Mouse (Mus musculus): ENCODE results near the gene Fzd9. TPM values are rescaled to one million over a fixed set of nuclear protein-coding genes. Genes with fewer than 3 reads are reported as not detected.

Gene Fzd9
- polyA plus RNA-seq, 1 experiment from 2014 or later, result 13.2 TPM

DNA sequence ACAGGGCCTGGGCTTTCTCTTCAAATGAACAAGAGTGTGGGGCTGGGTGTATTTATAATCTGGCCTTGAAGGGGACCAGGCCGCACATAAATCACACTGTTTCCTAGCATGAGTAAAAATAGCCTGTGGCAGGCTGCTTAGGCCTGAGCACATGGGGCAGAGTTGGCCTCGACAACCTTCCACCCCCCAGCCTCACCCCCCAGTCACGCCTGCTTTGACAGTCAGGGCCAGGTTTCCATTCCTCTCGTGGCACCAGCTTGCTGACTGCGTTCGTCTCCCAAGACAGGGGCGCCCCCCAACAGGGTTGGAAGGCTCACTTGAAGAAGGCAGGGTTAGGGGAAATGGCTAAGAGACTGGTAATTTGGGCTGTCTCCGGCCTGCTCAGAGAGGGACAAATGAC is 18.4 kb upstream of the Fzd9 start:
- Histone ChIP-seq H3K4me3 (no peak overlapping the region), H3K27me3 (no peaks in the 10 kb centered on the region), H3K4me1 (peaks cover 7% of the 10 kb centered on the region), H3K27ac (no peak overlapping the region), H3K4me2 (replicated peaks) (no peak overlapping the region), H3K9me3 (no peaks in the 10 kb centered on the region), H3K36me3 (no peaks in the 10 kb centered on the region), H3K9ac (no peak overlapping the region)
- ATAC-seq (ENCODE audit: insufficient number of reproducible peaks, insufficient read depth, low FRiP score, low TSS enrichment), result no peak
- 80% methylated on average over 8 of the region's 8 CpGs for WGBS

DNA sequence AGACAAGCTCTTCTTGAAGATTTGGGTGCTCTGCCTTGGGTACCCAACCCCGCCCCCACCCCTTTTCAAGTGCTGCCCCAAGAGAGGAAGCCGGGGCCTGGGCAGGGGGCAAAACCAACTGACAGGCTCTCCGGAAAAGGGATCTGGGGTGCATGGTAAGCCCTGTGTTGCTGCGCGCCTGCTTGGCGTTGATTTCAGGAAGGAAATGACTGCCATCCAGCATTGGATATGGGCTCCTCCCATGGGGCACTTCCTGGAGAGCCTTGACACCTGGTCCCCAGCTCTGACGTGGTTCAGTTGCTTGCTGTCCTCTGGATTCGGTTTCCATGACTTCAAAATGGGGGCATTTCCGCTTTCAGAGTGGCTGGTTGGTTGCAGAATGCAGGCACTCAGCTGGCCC is 13.5 kb upstream of the Fzd9 start:
- peak overlapping the region; percentile 80 for H3K27ac ChIP-seq
- WGBS, result 13% methylated on average over 9 of the region's 9 CpGs
- no peaks in the 10 kb centered on the region for H3K36me3 ChIP-seq
- no peaks in the 10 kb centered on the region for H3K27me3 ChIP-seq
- peak; percentile 49; the same call in 1 of the 2 replicates for ATAC-seq (ENCODE audit: insufficient number of reproducible peaks, insufficient read depth, low FRiP score, low TSS enrichment)
- H3K4me2 ChIP-seq (replicated peaks), result peak overlapping the region; percentile 34
- no peak overlapping the region for H3K4me3 ChIP-seq
- peaks cover 16% of the 10 kb centered on the region; the same call in 1 of the 2 replicates for H3K4me1 ChIP-seq
- no peaks in the 10 kb centered on the region for H3K9me3 ChIP-seq
- H3K9ac ChIP-seq, result no peak overlapping the region

DNA sequence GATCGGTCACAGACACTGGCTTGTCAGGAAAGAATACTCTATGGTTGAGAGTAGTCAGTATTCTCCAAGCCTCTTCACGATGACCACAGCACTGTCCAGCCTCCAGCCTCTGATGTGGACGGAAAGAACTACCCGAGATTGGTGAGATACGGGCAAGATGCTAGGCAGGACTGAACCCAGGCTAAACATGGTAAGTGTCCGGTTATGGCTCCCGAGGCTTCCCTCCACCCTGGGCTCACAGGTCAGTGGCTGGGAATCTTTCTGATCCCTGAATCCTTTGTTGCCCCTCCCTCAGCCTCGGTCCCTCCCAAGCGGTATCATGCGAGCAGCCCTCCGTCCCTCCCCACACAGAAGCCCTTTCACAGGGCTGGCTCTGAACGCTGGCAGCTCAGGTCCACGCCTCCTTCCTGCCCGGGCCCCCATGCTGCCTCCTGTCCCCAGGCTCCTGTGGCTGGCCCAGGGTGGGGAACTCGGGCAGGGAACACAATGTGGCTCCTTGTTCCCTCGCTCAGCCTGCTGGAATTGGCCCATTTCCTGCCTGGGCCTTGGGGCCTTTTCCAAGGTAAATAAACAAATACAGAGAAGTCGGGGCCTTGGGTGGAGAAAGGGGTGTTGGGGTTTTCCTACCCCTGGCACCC is 13.0 kb upstream of the Fzd9 start:
- no peaks in the 10 kb centered on the region for H3K36me3 ChIP-seq
- WGBS, result 7% methylated on average over 17 of the region's 17 CpGs
- peaks cover 18% of the 10 kb centered on the region; the same call in 1 of the 2 replicates for H3K4me1 ChIP-seq
- peak overlapping the region; percentile 80 for H3K27ac ChIP-seq
- peak; percentile 84 for ATAC-seq (ENCODE audit: insufficient number of reproducible peaks, insufficient read depth, low FRiP score, low TSS enrichment)
- H3K9me3 ChIP-seq, result no peaks in the 10 kb centered on the region
- 0 out of 2 replicates have a peak overlapping the region, but pooled peaks have one; percentile 9 for H3K4me3 ChIP-seq
- H3K9ac ChIP-seq, result peak overlapping the region; percentile 25; the same call in 1 of the 2 replicates
- peak overlapping the region; percentile 34 for H3K4me2 ChIP-seq (replicated peaks)
- H3K27me3 ChIP-seq, result no peaks in the 10 kb centered on the region

DNA sequence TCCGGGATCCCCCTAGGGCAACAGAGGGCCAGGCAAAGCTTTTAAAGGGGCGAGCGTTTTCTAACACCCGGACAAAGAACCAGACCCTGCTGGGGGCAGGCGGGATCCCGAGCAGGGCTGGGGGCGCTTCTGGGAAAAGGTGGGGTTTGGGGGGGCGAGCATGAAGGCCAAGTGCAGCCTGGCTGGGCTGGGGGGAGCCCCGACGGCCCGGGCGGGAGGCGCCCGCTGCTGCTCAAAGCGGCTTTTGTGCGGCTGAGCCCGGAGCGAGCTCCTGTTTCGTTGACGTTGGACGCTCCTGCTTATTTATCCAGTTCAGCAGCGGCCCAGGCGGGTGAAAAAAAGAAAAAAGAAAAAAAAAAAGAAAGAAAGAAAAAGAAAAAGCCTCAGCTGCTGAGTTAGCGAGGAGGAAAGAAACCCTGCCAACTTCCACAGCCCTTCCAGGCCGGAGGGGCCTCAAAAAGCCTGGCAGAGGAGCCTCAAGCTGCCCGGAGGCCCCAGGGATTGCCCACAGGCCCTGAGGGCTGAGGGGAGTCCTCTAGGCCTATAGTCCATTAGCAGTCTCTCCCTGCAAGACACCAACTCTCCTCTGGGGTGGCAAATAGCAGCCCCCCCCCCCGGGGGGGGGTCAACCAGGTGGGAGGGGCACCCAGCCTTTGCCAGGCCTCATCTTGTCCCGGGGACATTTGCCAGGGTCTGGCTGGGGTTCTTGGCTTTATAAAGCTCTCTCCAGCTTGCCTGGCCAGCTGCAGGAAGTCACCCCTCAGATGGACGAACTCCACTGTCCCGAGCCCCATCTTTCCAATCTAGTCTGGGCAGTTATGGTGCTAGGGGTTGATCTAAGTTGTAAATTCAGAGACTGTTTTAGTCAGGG is 7.5 kb upstream of the Fzd9 start:
- Histone ChIP-seq H3K27me3 (no peaks in the 10 kb centered on the region), H3K36me3 (no peaks in the 10 kb centered on the region), H3K4me3 (peak overlapping the region; percentile 26), H3K27ac (peak overlapping the region; percentile 96), H3K9ac (peak overlapping the region; percentile 45), H3K9me3 (peaks cover 4% of the 10 kb centered on the region; the same call in 1 of the 2 replicates), H3K4me2 (replicated peaks) (peak overlapping the region; percentile 48), H3K4me1 (peaks cover 21% of the 10 kb centered on the region)
- 12% methylated on average over 29 of the region's 30 CpGs for whole genome bisulfite sequencing
- ATAC-seq (ENCODE audit: insufficient number of reproducible peaks, insufficient read depth, low FRiP score, low TSS enrichment), result no peak

DNA sequence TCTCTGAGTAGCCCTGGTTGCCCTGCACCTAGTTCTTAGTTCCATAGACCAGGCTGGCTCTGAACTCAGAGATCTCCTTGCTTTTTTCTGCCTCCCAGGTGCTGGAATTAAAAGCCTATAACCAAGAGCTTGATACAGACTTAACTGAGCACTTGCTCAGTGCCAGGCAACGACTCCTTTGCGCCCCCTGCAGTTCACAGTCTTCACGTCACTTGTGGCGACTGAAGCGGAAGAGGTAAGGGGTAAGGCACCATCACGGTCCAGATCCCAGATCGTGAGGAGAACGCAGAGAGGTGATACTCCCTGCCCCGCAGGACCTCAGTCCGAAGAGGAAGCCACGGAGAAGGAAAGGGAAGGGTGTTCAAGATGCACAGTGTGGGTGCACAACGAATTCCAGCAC is 6.5 kb upstream of the Fzd9 start:
- Histone ChIP-seq H3K4me3 (no peak overlapping the region), H3K4me1 (peaks cover 27% of the 10 kb centered on the region), H3K4me2 (replicated peaks) (no peak overlapping the region), H3K27me3 (no peaks in the 10 kb centered on the region), H3K9ac (no peak overlapping the region), H3K36me3 (no peaks in the 10 kb centered on the region), H3K27ac (peak overlapping the region; percentile 96), H3K9me3 (peaks cover 4% of the 10 kb centered on the region; the same call in 1 of the 2 replicates)
- WGBS, result 80% methylated on average over 12 of the region's 12 CpGs
- no peak for ATAC-seq (ENCODE audit: insufficient number of reproducible peaks, insufficient read depth, low FRiP score, low TSS enrichment)

DNA sequence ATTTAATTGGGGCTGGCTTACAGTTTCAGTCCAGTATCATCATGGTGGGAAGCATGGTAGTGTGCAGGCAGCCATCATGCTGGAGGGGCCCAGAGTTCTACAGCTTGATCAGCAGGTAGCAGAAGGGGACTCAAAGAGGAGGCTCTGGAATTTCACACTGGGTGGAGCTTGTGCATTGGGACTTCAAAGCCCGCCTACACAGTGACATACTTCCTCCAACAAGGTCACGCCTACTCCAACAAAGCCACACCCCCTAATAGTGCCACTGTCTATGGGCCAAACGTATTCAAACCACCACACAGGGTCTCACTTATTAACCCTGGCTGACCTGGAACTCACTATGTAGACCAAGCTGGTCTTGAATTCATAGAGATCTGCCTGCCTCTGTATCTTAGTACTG is 5.1 kb upstream of the Fzd9 start:
- 86% methylated on average over 3 of the region's 3 CpGs for WGBS
- Histone ChIP-seq H3K9ac (no peak overlapping the region), H3K36me3 (no peaks in the 10 kb centered on the region), H3K4me2 (replicated peaks) (no peak overlapping the region), H3K4me1 (peaks cover 29% of the 10 kb centered on the region), H3K27ac (no peak overlapping the region), H3K4me3 (no peak overlapping the region), H3K27me3 (no peaks in the 10 kb centered on the region; the same call in 1 of the 2 replicates), H3K9me3 (peaks cover 4% of the 10 kb centered on the region; the same call in 1 of the 2 replicates)
- no peak for ATAC-seq (ENCODE audit: insufficient number of reproducible peaks, insufficient read depth, low FRiP score, low TSS enrichment)

DNA sequence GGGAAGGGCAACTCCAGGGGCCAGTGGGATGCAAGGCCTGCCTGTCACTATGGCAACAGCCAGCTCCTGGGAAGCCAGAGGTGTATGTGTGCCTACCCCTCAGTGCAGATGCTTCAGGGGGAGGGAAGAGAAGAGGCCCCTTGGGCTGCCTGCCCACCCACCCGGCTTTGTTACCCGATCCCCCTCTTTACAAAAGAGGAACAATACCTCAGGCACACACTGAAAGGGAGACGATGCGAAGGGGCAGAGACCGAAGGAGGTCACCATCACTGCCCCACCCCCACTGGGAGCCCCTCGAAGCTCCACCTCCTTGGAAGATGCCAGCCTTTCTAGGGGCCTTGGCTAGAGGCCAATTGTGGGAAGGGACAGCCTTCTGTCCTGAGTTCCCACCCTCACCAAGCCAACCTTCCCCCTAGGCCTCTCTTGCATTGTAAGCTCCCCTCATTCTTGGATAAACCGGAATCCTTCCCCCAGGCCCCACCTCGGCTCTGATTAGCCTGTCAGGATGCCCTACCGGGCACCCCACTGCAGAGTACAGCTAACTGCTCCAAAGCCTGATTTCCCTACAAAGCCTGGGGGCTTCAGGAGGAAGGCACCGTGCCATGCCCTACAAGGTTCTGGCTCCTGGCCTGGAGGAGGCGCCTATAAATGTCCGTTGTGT is 2.8 kb upstream of the Fzd9 start:
- WGBS, result 5% methylated on average over 12 of the region's 12 CpGs
- peaks cover 22% of the 10 kb centered on the region for H3K27me3 ChIP-seq
- H3K4me2 ChIP-seq (replicated peaks), result peak overlapping the region; percentile 16; the same call in 1 of the 2 replicates
- H3K9ac ChIP-seq, result 0 out of 2 replicates have a peak overlapping the region, but pooled peaks have one; percentile 20
- no peaks in the 10 kb centered on the region for H3K36me3 ChIP-seq
- no peak overlapping the region for H3K4me3 ChIP-seq
- peaks cover 32% of the 10 kb centered on the region for H3K4me1 ChIP-seq
- peak overlapping the region; percentile 84 for H3K27ac ChIP-seq
- H3K9me3 ChIP-seq, result peaks cover 4% of the 10 kb centered on the region; the same call in 1 of the 2 replicates
- ATAC-seq (ENCODE audit: insufficient number of reproducible peaks, insufficient read depth, low FRiP score, low TSS enrichment), result peak; percentile 70

DNA sequence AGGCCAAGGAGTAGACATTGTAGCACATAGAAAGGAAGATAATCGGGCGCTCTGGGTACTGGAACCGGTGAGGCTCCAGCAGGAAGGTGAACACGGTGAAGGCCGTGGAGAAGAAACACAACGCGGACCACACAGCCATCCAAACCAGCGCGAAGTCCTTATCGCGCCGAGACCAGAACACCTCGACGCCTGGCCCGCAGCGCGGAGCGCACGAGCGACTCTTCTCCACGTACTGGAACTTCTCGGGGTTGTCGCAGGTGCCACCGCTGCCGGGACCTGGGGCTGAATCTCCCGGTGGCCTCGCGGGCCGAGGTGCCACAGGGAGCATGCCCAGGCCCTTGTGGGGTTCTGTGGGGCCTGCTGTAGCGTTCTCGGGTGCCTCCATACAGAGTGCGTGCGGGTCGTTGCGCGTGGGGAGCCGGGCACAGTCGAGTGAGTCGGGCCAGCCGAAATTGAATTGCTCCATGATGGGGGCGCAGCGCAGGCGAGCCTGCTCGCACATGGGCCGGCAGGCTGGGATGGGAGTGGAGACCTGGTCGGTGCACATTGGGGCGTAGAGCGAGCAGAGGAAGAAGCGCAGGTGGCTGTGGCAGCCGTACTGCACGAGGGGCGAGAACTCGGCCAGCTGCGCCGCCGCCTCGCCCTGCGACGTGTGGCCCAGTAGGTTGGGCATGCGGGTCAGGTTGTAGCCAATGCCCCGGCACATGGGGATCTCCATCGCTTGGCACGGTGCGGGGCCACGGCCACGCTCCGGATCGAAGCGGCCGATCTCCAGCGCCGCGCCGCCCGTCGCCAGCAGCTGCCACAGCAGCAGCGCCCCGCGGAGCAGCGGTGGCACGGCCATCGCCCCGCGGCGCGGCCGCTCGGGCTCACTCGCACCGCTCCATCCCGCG is 598 bp downstream of the Fzd9 start:
- H3K27me3 ChIP-seq, result peaks cover 29% of the 10 kb centered on the region
- peak overlapping the region; percentile 97 for H3K4me2 ChIP-seq (replicated peaks)
- H3K9ac ChIP-seq, result peak overlapping the region; percentile 59
- peak overlapping the region; percentile 54; the same call in 1 of the 2 replicates for H3K27ac ChIP-seq
- no peaks in the 10 kb centered on the region for H3K9me3 ChIP-seq
- H3K36me3 ChIP-seq, result peaks cover 19% of the 10 kb centered on the region
- WGBS, result 2% methylated on average over 91 of the region's 92 CpGs
- peak overlapping the region; percentile 63 for H3K4me3 ChIP-seq
- peaks cover 26% of the 10 kb centered on the region for H3K4me1 ChIP-seq
- no peak for ATAC-seq (ENCODE audit: insufficient number of reproducible peaks, insufficient read depth, low FRiP score, low TSS enrichment)

DNA sequence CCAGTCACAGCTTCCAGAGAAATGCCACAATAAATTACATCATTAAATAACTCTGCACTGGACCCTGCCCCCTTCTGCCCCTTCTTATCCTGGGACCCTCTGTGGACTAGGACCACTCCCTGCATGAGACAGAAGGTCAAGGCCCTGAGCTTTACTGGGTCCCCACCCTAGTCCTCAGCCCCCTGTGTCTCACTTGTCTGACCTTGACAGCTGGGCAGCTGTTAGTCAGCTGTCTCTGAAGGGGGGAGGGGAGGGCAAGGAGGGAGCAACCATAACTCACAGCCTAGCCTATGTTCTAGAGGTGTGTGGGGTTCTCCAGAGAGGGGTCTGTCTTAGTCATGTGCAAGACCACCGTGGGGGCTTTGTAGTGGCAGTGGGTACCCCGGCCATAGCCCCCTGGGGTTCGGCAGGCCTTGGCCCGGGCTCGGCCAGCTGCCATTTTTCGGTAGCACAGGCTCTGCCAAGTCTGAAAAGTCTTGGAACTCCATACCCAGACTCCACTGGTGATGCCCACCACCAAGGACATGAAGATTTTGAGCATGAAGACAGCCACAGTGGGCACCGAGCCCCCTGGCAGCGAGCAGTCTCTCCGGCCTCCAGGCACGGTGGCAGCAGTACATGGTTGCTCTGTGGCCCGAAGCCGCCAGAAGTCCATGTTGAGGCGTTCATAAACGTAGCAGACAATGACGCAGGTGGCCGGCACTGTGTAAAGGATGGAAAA is 1.9 kb downstream of the Fzd9 start:
- 80% methylated on average over 16 of the region's 16 CpGs for WGBS
- Histone ChIP-seq H3K9ac (no peak overlapping the region), H3K27me3 (peaks cover 29% of the 10 kb centered on the region), H3K4me1 (peaks cover 22% of the 10 kb centered on the region), H3K4me2 (replicated peaks) (peak overlapping the region; percentile 97), H3K4me3 (peak overlapping the region; percentile 63), H3K27ac (no peak overlapping the region), H3K9me3 (no peaks in the 10 kb centered on the region), H3K36me3 (peaks cover 32% of the 10 kb centered on the region)
- no peak for ATAC-seq (ENCODE audit: insufficient number of reproducible peaks, insufficient read depth, low FRiP score, low TSS enrichment)

DNA sequence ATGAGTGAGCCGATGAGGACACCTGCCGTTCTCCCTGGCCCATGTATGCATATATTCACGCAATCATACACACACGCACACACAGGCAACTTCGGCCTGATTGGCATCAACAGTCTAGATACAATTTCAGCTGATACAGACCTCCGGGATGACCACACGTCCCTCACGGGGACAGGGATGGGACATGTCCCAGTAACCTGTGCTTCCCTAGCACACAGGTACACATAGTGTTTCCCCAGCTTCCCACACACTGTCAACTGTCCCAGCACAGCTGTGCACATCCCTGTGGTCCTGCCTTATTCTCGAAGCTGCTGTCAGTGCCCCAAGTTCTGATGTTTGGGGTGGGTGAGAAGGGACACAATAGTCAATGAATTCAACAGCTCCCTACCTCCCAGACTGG is 3.7 kb downstream of the Fzd9 start:
- Histone ChIP-seq H3K9ac (no peak overlapping the region), H3K4me2 (replicated peaks) (peak overlapping the region; percentile 5), H3K27ac (no peak overlapping the region), H3K9me3 (no peaks in the 10 kb centered on the region), H3K36me3 (peaks cover 49% of the 10 kb centered on the region), H3K4me3 (no peak overlapping the region), H3K4me1 (peaks cover 7% of the 10 kb centered on the region), H3K27me3 (peaks cover 29% of the 10 kb centered on the region)
- WGBS, result 80% methylated on average over 9 of the region's 9 CpGs
- no peak for ATAC-seq (ENCODE audit: insufficient number of reproducible peaks, insufficient read depth, low FRiP score, low TSS enrichment)

Data from embryonic facial prominence, embryonic 12.5 days (tissue).